Mouse (Mus musculus) lung, postnatal 0 days (tissue): ENCODE data around the gene Jpt2. TPM values are rescaled to one million over a fixed set of nuclear protein-coding genes. Genes with fewer than 3 reads are reported as not detected.
A peak's percentile ranks its signal among the peaks of the same experiment; 100 is the strongest.

Experiments
- ATAC-seq: fragments of 200-750 bp; cut with Nextera tagmentation; 2 replicates; pipeline ENCODE4 v1.8.0; 2017; ENCODE audit warnings: moderate library complexity
- DNase-seq: peaks from one replicate; pipeline ENCODE4 v3.0.0-alpha.2; 2016; ENCODE audit warnings: low spot score
- H3K27ac ChIP-seq: fragments of 300-500 bp; sonication (generic); 2 replicates; pipeline ENCODE4 v1.5.1; 2014; ENCODE audit warnings: antibody characterized with exemption, mild to moderate bottlenecking, low read length, mixed read lengths
- H3K27me3 ChIP-seq: fragments of 300-500 bp; sonication (generic); replicated peaks from 2 replicates; pipeline ENCODE4 v1.6.1; 2014; ENCODE audit warnings: low read length, mixed read lengths; ENCODE audit not compliant: insufficient read depth
- H3K36me3 ChIP-seq: fragments of 300-500 bp; sonication (generic); 2 replicates; pipeline ENCODE4 v1.6.1; 2014; ENCODE audit warnings: low read length, mixed read lengths; ENCODE audit not compliant: insufficient read depth
- H3K4me1 ChIP-seq: fragments of 300-500 bp; sonication (generic); 2 replicates; pipeline ENCODE4 v1.6.1; 2014; ENCODE audit warnings: antibody characterized with exemption, low read depth, low read length, mixed read lengths; ENCODE audit not compliant: insufficient read depth
- H3K4me2 ChIP-seq: fragments of 300-500 bp; sonication (generic); replicated peaks from 2 replicates; pipeline ENCODE4 v1.6.1; 2014; ENCODE audit warnings: low read depth, mild to moderate bottlenecking, low read length, moderate library complexity, mixed read lengths
- H3K4me3 ChIP-seq: fragments of 300-500 bp; sonication (generic); 2 replicates; pipeline ENCODE4 v1.5.1; 2014; ENCODE audit warnings: low read depth, low read length
- H3K9ac ChIP-seq: fragments of 300-500 bp; sonication (generic); replicated peaks from 2 replicates; pipeline ENCODE4 v1.6.1; 2014; ENCODE audit warnings: low read depth, mild to moderate bottlenecking
- H3K9me3 ChIP-seq: fragments of 300-500 bp; sonication (generic); 2 replicates; pipeline ENCODE4 v1.6.1; 2016; ENCODE audit warnings: low read length, mixed read lengths
- CTCF ChIP-seq: IDR thresholded peaks from 2 replicates; pipeline ENCODE4 v1.5.1; 2016; ENCODE audit warnings: antibody characterized with exemption, mild to moderate bottlenecking
- EP300 ChIP-seq: IDR thresholded peaks from 2 replicates; pipeline ENCODE4 v1.6.1; 2016; ENCODE audit warnings: antibody characterized with exemption, mild to moderate bottlenecking, control low read depth
- WGBS: fragments of 180-500 bp; shearing (Covaris S2); extraction: QIAGEN DNeasy Blood & Tissue Kit; methylation state at CpG from one replicate; pipeline ENCODE4 v1.1.7; 2014; 5-methylcytosine and 5-hydroxymethylcytosine counted together
- polyA plus RNA-seq: library from polyadenylated mRNA; unstranded; fragments of >200 nt; fragmentation: Nextera tagmentation; extraction: Ambion mirVana; gene quantifications from 2 replicates; pipeline ENCODE4 v1.2.1, GENCODE M21; 2015

Gene Jpt2
- 21.9 and 27.1 TPM in 2 replicates for polyA plus RNA-seq

DNA sequence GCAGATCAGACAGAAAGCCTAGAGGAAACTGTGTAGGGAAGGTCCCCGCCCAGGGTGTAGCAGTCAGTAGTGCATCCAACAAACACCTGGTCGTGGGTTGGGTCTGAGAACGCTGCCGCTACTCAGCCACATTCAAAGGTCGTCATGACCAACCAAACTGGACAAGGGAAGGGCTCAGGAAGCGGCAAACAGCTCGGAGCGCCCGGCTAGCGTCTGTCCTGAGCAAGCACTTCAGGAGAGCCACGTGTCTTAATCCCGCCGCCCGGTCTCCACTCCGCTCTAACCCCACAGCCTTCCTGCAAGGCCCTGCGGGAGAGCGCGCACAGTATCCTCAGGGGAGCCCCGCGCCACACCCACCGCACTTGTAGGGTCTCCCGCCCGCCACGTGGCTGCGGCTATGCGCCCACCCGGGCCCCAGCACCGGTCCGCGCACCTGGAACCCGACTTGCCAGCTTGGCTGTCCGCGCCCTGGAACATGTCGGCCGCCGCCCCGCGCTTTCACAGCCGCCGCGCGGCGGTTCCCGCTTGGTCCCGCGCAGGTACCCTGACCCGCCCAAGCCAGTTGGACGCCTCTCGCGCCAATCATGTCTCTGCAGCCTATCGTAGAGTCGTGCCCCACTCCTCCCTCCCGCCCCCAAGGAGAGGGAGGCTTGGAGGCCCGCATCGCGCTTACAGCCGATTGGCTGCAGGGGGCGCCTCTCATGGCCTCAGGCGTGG, at the start of gene Jpt2:
Jpt2 (minus strand) TSS at position 555 of the 717 bp plus-strand sequence.
- 4% methylated on average over 58 of the region's 59 CpGs for WGBS
- H3K4me3 ChIP-seq: peak within 1 kb of the TSS; percentile 92
- H3K9me3 ChIP-seq: no peaks in the 10 kb centered on the region
- peaks cover 4% of the 10 kb centered on the region; the same call in 1 of the 2 replicates for H3K4me1 ChIP-seq
- peak within 1 kb of the TSS; percentile 93 for H3K4me2 ChIP-seq
- ATAC-seq: peak; percentile 100
- peak within 1 kb of the TSS; percentile 50 for H3K9ac ChIP-seq
- no peak for TF ChIP-seq EP300
- TF ChIP-seq CTCF: peak; percentile 69
- H3K36me3 ChIP-seq: peaks cover 25% of the 10 kb centered on the region; the same call in 1 of the 2 replicates
- H3K27me3 ChIP-seq: no peaks in the 10 kb centered on the region
- H3K27ac ChIP-seq: peak within 1 kb of the TSS; percentile 78
- DNase-seq: peak; percentile 98

DNA sequence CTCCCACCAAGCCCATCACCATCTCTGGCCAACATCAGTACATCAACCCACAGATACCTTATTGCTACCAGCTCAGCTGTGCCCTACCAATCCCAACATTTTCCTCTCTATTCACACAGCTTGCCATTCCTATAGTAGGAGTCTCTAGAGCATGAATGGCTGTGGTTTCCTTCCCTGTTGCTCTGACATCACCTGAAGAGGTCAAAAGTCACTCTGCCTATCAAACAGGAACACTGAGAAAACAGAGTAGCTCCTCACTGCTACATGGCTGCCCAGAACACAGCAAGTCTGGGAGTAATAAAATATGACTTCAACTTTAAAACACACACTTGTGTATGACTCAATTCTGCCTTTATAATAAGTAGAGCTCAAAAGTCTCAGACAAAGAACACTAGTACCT, 47.0 kb upstream of the Jpt2 start:
- Histone ChIP-seq H3K4me1 (no peaks in the 10 kb centered on the region; the same call in 1 of the 2 replicates), H3K9me3 (no peaks in the 10 kb centered on the region), H3K27ac (no peak overlapping the region), H3K36me3 (peaks cover 9% of the 10 kb centered on the region; the same call in 1 of the 2 replicates), H3K4me3 (no peak overlapping the region), H3K4me2 (no peak overlapping the region), H3K27me3 (no peaks in the 10 kb centered on the region), H3K9ac (no peak overlapping the region)
- ATAC-seq (no peak), DNase-seq (no peak)
- TF ChIP-seq CTCF: no peak
- TF ChIP-seq EP300: no peak

DNA sequence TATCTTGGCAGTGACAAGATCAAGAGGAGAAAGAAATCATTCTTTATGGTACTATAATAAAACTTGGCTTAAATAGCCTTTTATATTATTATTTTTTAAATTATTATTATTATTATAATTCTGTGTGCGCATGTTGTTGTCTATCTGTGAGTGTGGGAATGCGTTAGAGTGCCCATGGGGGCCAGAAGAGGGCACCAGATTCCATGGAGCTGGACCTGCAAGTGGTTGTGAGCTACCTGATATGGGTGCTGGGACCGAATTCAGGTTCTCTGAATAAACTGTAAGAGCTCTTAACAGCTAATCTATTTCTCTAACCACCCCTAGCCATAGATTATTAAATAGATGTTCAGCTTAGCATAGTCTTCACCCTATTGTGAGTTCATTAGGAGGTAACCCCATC, 44.6 kb upstream of the Jpt2 start:
- Histone ChIP-seq H3K36me3 (peaks cover 7% of the 10 kb centered on the region; the same call in 1 of the 2 replicates), H3K27ac (no peak overlapping the region), H3K9me3 (no peaks in the 10 kb centered on the region), H3K4me3 (no peak overlapping the region), H3K4me2 (no peak overlapping the region), H3K4me1 (no peaks in the 10 kb centered on the region; the same call in 1 of the 2 replicates), H3K9ac (no peak overlapping the region), H3K27me3 (no peaks in the 10 kb centered on the region)
- TF ChIP-seq EP300: no peak
- TF ChIP-seq CTCF: peak; percentile 14; the same call in 1 of the 2 replicates
- WGBS: 96% methylated on average over 3 of the region's 3 CpGs
- ATAC-seq (no peak), DNase-seq (no peak)

DNA sequence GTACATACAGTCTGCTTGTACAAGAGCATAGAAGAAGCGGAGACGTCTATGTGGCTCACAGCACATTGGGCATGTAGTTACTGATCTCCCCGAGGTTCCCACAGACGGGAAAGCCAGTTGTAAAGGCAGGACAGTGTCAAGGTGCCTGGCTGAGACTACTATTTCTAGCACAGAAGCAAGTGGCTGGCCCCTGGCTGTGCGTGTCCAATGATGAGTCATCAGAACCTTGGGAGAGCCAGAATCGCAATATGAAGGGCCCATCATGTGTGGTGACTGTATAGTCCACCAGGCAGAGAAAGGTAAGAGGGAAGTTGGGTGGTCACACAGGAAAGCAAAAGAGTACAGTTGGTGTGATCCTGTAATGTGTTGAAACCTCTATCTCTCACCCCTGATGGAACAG, 34.2 kb upstream of the Jpt2 start:
- Histone ChIP-seq H3K27ac (no peak overlapping the region), H3K36me3 (peaks cover 52% of the 10 kb centered on the region), H3K27me3 (no peaks in the 10 kb centered on the region), H3K4me1 (no peaks in the 10 kb centered on the region), H3K4me3 (no peak overlapping the region), H3K9me3 (no peaks in the 10 kb centered on the region), H3K9ac (no peak overlapping the region), H3K4me2 (no peak overlapping the region)
- no peak for ATAC-seq
- 92% methylated on average over 6 of the region's 6 CpGs for WGBS
- DNase-seq: no peak
- TF ChIP-seq EP300: no peak
- no peak for TF ChIP-seq CTCF

DNA sequence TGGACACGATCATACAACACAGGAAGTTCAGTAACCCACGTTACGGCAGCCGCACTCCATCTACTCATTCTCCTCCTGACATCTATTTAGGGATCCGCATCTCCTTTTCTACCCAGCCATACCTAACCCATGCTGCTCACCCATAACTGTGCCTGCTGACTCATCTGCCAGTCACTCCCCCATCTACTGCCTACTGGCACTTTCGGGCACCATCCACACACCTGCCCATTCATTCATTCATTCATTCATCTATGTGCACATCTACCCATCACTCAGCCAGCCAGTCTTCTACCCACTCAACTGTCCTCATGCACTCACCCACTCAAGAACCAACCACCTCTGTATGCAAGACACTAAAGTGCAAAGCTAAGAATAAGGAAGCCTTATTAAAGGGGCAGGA, 26.7 kb upstream of the Jpt2 start:
- Histone ChIP-seq H3K4me1 (no peaks in the 10 kb centered on the region), H3K9me3 (no peaks in the 10 kb centered on the region), H3K4me3 (no peak overlapping the region), H3K36me3 (peaks cover 63% of the 10 kb centered on the region), H3K27me3 (no peaks in the 10 kb centered on the region), H3K27ac (no peak overlapping the region), H3K9ac (no peak overlapping the region), H3K4me2 (no peak overlapping the region)
- ATAC-seq (no peak), DNase-seq (no peak)
- no peak for TF ChIP-seq EP300
- WGBS: 97% methylated on average over 6 of the region's 6 CpGs

DNA sequence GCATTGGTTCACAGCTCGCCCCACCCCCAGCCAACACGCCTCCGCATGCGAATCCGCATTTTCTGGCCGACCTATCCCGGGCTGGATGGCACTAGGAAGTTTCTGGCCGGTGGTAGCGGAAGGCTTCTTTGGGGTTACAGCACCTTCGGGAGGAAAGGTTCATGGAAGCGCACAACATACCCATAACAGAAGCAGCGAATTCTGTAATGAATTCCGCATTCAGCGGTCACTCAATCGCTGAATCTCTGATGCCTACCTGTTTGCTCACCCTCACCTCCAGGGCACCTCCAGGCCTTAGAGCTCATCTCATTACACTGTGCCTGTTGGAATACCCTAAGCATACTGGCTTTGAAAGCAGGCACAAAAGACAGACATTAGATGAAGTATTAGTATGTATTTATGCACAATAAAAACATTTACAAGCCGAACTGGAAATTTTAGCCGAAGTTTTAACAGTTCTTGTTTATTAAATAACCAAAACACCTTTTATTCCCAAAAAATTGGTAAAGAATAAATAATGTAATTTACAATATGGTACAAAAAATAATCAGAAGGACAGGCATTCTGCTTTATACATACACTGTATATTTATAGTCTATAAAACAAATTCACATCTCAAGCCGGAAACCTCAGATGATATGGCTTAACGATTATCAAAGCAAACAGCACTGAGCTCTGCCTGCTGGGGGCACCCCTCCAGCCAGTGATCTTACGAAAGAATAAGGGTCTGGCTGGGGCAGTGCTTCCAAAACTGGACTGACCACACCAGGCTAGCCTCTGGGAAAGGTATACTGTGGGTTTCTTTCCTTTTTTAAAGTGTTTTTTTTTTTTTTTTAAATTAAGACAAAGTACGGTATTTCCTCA, 595 bp upstream of the Jpt2 start:
- no peaks in the 10 kb centered on the region for H3K27me3 ChIP-seq
- no peak for TF ChIP-seq CTCF
- no peak for TF ChIP-seq EP300
- H3K27ac ChIP-seq: no peak overlapping the region
- peak; percentile 19 for ATAC-seq
- no peaks in the 10 kb centered on the region for H3K9me3 ChIP-seq
- H3K4me1 ChIP-seq: peaks cover 4% of the 10 kb centered on the region; the same call in 1 of the 2 replicates
- H3K36me3 ChIP-seq: peaks cover 32% of the 10 kb centered on the region; the same call in 1 of the 2 replicates
- H3K4me2 ChIP-seq: peak overlapping the region; percentile 93
- H3K4me3 ChIP-seq: peak overlapping the region; percentile 92
- DNase-seq: no peak
- 11% methylated on average over 21 of the region's 21 CpGs for WGBS
- H3K9ac ChIP-seq: no peak overlapping the region
